Mouse (Mus musculus) mammary gland, adult 2 months (tissue): ENCODE results near the gene Desi2. TPM values are rescaled to one million over a fixed set of nuclear protein-coding genes. Genes with fewer than 3 reads are reported as not detected.

Experiments
- polyA plus RNA-seq: library from polyadenylated mRNA; depleted of rRNA; stranded (reverse); fragments of >200 nt; gene quantifications from 2 replicates; pipeline ENCODE4 v1.2.3, GENCODE M21; 2012; ENCODE audit warnings: low replicate concordance; rRNA removed

Gene Desi2
- polyA plus RNA-seq = 10.3 and 15.1 TPM in 2 replicates

GRCm38 (mm10) chr1:178187216-178187791 lies at the start of gene Desi2:
Desi2 (plus strand) TSS chr1:178187417.

Other genes starting within 250 kb of the Desi2 start
- gene Catspere2, start 204.0 kb upstream of the Desi2 start, polyA plus RNA-seq = 0.63 and 0.76 TPM in 2 replicates
- gene Cox20, start 131.7 kb downstream of the Desi2 start, polyA plus RNA-seq = 7.9 and 19.3 TPM in 2 replicates
- 34.9 and 43.3 TPM in 2 replicates for gene Hnrnpu, start 150.4 kb downstream of the Desi2 start, polyA plus RNA-seq
- gene Efcab2, start 218.7 kb downstream of the Desi2 start, polyA plus RNA-seq = 0.11 and 0.83 TPM in 2 replicates